Mouse (Mus musculus) stomach, postnatal 0 days (tissue): Measurements from ENCODE around the gene Barhl2.

ENCODE experiments used
- CTCF ChIP-seq: IDR thresholded peaks from 2 replicates; pipeline ENCODE4 v1.5.1; 2016; ENCODE audit warnings: antibody characterized with exemption, low read depth, mild to moderate bottlenecking, moderate library complexity
- EP300 ChIP-seq: optimal IDR thresholded peaks from 2 replicates; pipeline ENCODE3; 2016; ENCODE audit warnings: antibody characterized with exemption

- no peak for TF ChIP-seq CTCF
- no peak for TF ChIP-seq EP300
Measured at GRCm38 (mm10) chr5:106447951-106448797, 9.8 kb downstream of the Barhl2 start.
